Mouse (Mus musculus) G1E (cell line): ENCODE measurements around the gene Filip1.

Experiments used
- CTCF ChIP-seq: IDR thresholded peaks from 2 replicates; pipeline ENCODE4 v1.5.1; 2012; ENCODE audit warnings: low read depth, low read length, inconsistent platforms, mixed read lengths
- GATA1 ChIP-seq: IDR thresholded peaks from 2 replicates; pipeline ENCODE4 v1.6.1; 2012; ENCODE audit warnings: borderline replicate concordance, low read length, inconsistent platforms, mixed read lengths
- POLR2AphosphoS5 ChIP-seq: IDR thresholded peaks from 2 replicates; pipeline ENCODE4 v1.6.1; 2012; ENCODE audit warnings: low read depth, low read length, inconsistent platforms; ENCODE audit not compliant: insufficient replicate concordance
- TAL1 ChIP-seq: conservative IDR thresholded peaks from 2 replicates; pipeline ENCODE4 v1.6.1; 2012; ENCODE audit warnings: low read depth, low read length, inconsistent platforms, mixed read lengths

DNA sequence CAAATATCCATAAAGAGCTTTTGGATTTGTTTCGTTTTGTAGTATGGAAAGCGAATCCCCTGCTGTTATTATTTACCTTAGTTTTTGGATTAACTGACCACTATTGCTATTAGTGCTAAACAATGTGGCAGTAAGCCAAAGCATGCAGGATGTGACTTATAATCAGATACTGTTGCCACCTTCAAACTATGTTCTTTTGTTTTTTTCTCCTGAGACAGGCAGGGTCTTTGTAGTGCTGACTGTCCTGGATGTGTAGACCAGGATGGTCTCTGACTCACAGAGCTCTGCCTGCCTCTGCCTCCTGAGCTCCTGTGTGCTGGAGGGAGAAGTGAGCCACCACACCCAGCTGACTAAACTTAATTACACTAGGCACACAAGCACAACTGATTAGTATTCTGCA lies 33.4 kb downstream of the Filip1 start:
- TF ChIP-seq POLR2AphosphoS5 (no peak), CTCF (no peak), GATA1 (no peak), TAL1 (no peak)
